Mouse (Mus musculus) embryonic stem cell, embryonic (primary cell): ENCODE measurements around the gene Slc31a1.

Source experiments
- CTCF ChIA-PET, 4 experiments: fragments of 300-600 bp in 2 of 4; fragments of 350-600 bp in 2 of 4; sonication (Branson Sonifier 250); formaldehyde crosslinking; loops; one replicate each; lab custom pipeline; 2022; ENCODE audit warnings: inconsistent platforms in 2 of 4; lab: Charles Lee
- POLR2A ChIA-PET, 4 experiments: fragments of 300-600 bp in 2 of 4; fragments of 350-600 bp in 2 of 4; sonication (Branson Sonifier 250); formaldehyde crosslinking; loops; one replicate each; lab custom pipeline; 2022; ENCODE audit warnings: antibody characterized with exemption in 4 of 4, inconsistent platforms in 1 of 4; lab: Charles Lee

Slc31a1 gene

GRCm38 (mm10) chr4:62379724-62380381 lies 19.3 kb downstream of the Slc31a1 start:
- ChIA-PET POLR2A (interaction anchor here in 3 of 4 experiments (0.6 to 7.2 kb wide), 23 partner anchors 9 to 145 kb away, joined by 3 to 79 read pairs (median 4); partner anchors contain the start of genes Cdc26 (in 3 of the 3), Prpf4 (in 3 of the 3), Fkbp15 (in 2 of the 3) and Slc31a1 (in 2 of the 3)), CTCF (interaction anchor here in 3 of 4 experiments (0.6 kb wide), 5 partner anchors 14 to 75 kb away, joined by 4 to 10 read pairs (median 5); no protein-coding TSS in a partner anchor)

- ChIA-PET CTCF (interaction anchor here in 1 of 4 experiments (0.6 to 1.1 kb wide), 2 partner anchors 23 to 24 kb away, joined by 3 to 4 read pairs; no protein-coding TSS in a partner anchor), POLR2A (interaction anchor here in 3 of 4 experiments (0.8 to 7.2 kb wide), 16 partner anchors 8 to 200 kb away, joined by 3 to 79 read pairs (median 4); partner anchors contain the start of genes Fkbp15 (in 3 of the 3), Slc31a1 (in 3 of the 3), Cdc26 (in 2 of the 3) and Prpf4 (in 2 of the 3))
Measured at GRCm38 (mm10) chr4:62383207-62383606, 22.7 kb downstream of the Slc31a1 start.

- CTCF ChIA-PET, result interaction anchor here in 1 of 4 experiments (0.6 to 1.1 kb wide), 2 partner anchors 22 to 23 kb away, joined by 3 to 4 read pairs; no protein-coding TSS in a partner anchor
Measured at GRCm38 (mm10) chr4:62383752-62384151, 23.2 kb downstream of the Slc31a1 start.

GRCm38 (mm10) chr4:62384159-62384558 lies 23.6 kb downstream of the Slc31a1 start:
- POLR2A ChIA-PET, result interaction anchor here in 2 of 4 experiments (0.8 to 7.2 kb wide), 12 partner anchors 8 to 199 kb away, joined by 3 to 79 read pairs (median 4); partner anchors contain the start of genes Cdc26 (in 2 of the 2), Fkbp15 (in 2 of the 2), Prpf4 (in 2 of the 2) and Slc31a1 (in 2 of the 2)
- CTCF ChIA-PET, result interaction anchor here in 1 of 4 experiments (1.1 kb wide), 1 partner anchor 23 kb away, joined by 4 read pairs; no protein-coding TSS in a partner anchor

More at GRCm38 (mm10) chr4:62383752-62384151, 23.2 kb downstream of the Slc31a1 start:
- POLR2A ChIA-PET, result interaction anchor here in 2 of 4 experiments (0.8 to 7.2 kb wide), 13 partner anchors 8 to 199 kb away, joined by 3 to 79 read pairs (median 4); partner anchors contain the start of genes Cdc26 (in 2 of the 2), Fkbp15 (in 2 of the 2), Prpf4 (in 2 of the 2) and Slc31a1 (in 2 of the 2)

- CTCF ChIA-PET, result no interaction called here
- POLR2A ChIA-PET, result interaction anchor here in 3 of 4 experiments (0.7 to 7.2 kb wide), 5 partner anchors 10 to 25 kb away, joined by 3 to 79 read pairs (median 3); partner anchors contain the start of genes Fkbp15 (in 3 of the 3) and Slc31a1 (in 3 of the 3)
Measured at GRCm38 (mm10) chr4:62385439-62385838, 24.9 kb downstream of the Slc31a1 start.

- ChIA-PET POLR2A (interaction anchor here in 2 of 4 experiments (0.7 to 8.6 kb wide), 14 partner anchors 7 to 192 kb away, joined by 3 to 56 read pairs (median 6); partner anchors contain the start of genes Fkbp15 (in 2 of the 2), Slc31a1 (in 2 of the 2), Cdc26 (in 1 of the 2) and Prpf4 (in 1 of the 2)), CTCF (no interaction called here)
Measured at GRCm38 (mm10) chr4:62389592-62390512, 29.3 kb downstream of the Slc31a1 start.

GRCm38 (mm10) chr4:62391892-62392291 lies 31.4 kb downstream of the Slc31a1 start:
- ChIA-PET POLR2A (interaction anchor here (0.6 to 8.6 kb wide), 19 partner anchors 8 to 110 kb away, joined by 3 to 56 read pairs (median 5); partner anchors contain the start of genes Cdc26 (in 3 of the 4), Fkbp15 (in 3 of the 4), Prpf4 (in 3 of the 4) and Slc31a1 (in 3 of the 4)), CTCF (interaction anchor here in 1 of 4 experiments (1.8 kb wide), 1 partner anchor 16 kb away, joined by 4 read pairs; the partner anchor contains the start of genes Cdc26 and Prpf4)

- ChIA-PET POLR2A (interaction anchor here in 2 of 4 experiments (0.9 to 8.6 kb wide), 9 partner anchors 9 to 39 kb away, joined by 3 to 56 read pairs (median 13); partner anchors contain the start of genes Cdc26 (in 2 of the 2), Fkbp15 (in 2 of the 2), Prpf4 (in 2 of the 2) and Slc31a1 (in 2 of the 2)), CTCF (interaction anchor here in 2 of 4 experiments (0.6 to 0.7 kb wide), 3 partner anchors 13 to 86 kb away, joined by 3 to 5 read pairs (median 4); no protein-coding TSS in a partner anchor)
Measured at GRCm38 (mm10) chr4:62393459-62393858, 32.9 kb downstream of the Slc31a1 start.

GRCm38 (mm10) chr4:62395806-62396205 lies 35.3 kb downstream of the Slc31a1 start:
- ChIA-PET POLR2A (interaction anchor here in 3 of 4 experiments (0.7 to 2.2 kb wide), 5 partner anchors 11 to 40 kb away, joined by 3 to 11 read pairs (median 5); partner anchors contain the start of genes Cdc26 (in 2 of the 3), Prpf4 (in 2 of the 3), Fkbp15 (in 1 of the 3) and Slc31a1 (in 1 of the 3)), CTCF (no interaction called here)

- CTCF ChIA-PET, result interaction anchor here in 1 of 4 experiments (1.0 kb wide), 1 partner anchor 58 kb away, joined by 3 read pairs; no protein-coding TSS in a partner anchor
- POLR2A ChIA-PET, result interaction anchor here in 3 of 4 experiments (0.6 to 5.2 kb wide), 15 partner anchors 8 to 70 kb away, joined by 3 to 53 read pairs (median 5); partner anchors contain the start of genes Fkbp15 (in 3 of the 3), Slc31a1 (in 3 of the 3), Cdc26 (in 2 of the 3) and Prpf4 (in 2 of the 3)
Measured at GRCm38 (mm10) chr4:62397616-62398365, 37.3 kb downstream of the Slc31a1 start.

- ChIA-PET CTCF (interaction anchor here in 1 of 4 experiments (0.6 kb wide), 1 partner anchor 82 kb away, joined by 3 read pairs; no protein-coding TSS in a partner anchor), POLR2A (interaction anchor here in 3 of 4 experiments (0.6 to 5.2 kb wide), 21 partner anchors 8 to 117 kb away, joined by 3 to 53 read pairs (median 5); partner anchors contain the start of genes Cdc26 (in 3 of the 3), Fkbp15 (in 3 of the 3), Prpf4 (in 3 of the 3) and Slc31a1 (in 3 of the 3))
Measured at GRCm38 (mm10) chr4:62398956-62399355, 38.4 kb downstream of the Slc31a1 start.

GRCm38 (mm10) chr4:62406133-62406532 lies 45.6 kb downstream of the Slc31a1 start:
- CTCF ChIA-PET, result interaction anchor here in 1 of 4 experiments (0.6 to 1.6 kb wide), 8 partner anchors 23 to 358 kb away, joined by 3 to 8 read pairs (median 3); partner anchors contain the start of genes Fkbp15 and Slc31a1
- POLR2A ChIA-PET, result interaction anchor here in 3 of 4 experiments (0.6 to 8.8 kb wide), 15 partner anchors 7 to 158 kb away, joined by 3 to 126 read pairs (median 5); partner anchors contain the start of genes Fkbp15 (in 3 of the 3) and Slc31a1 (in 3 of the 3)

- CTCF ChIA-PET, result interaction anchor here in 3 of 4 experiments (0.7 to 1.9 kb wide), 16 partner anchors 13 to 356 kb away, joined by 3 to 7 read pairs (median 4); partner anchors contain the start of genes Fkbp15 (in 2 of the 3) and Slc31a1 (in 2 of the 3)
- POLR2A ChIA-PET, result interaction anchor here (0.5 to 8.8 kb wide), 82 partner anchors 8 to 1278 kb away, joined by 3 to 126 read pairs (median 4); partner anchors contain the start of genes 4933430I17Rik (in 4 of the 4), Pole3 (in 4 of the 4), Fkbp15 (in 3 of the 4) and Slc31a1 (in 3 of the 4)
Measured at GRCm38 (mm10) chr4:62407730-62408582, 47.4 kb downstream of the Slc31a1 start.
